Mouse (Mus musculus): ENCODE results near the gene Spx.

Spx gene

DNA sequence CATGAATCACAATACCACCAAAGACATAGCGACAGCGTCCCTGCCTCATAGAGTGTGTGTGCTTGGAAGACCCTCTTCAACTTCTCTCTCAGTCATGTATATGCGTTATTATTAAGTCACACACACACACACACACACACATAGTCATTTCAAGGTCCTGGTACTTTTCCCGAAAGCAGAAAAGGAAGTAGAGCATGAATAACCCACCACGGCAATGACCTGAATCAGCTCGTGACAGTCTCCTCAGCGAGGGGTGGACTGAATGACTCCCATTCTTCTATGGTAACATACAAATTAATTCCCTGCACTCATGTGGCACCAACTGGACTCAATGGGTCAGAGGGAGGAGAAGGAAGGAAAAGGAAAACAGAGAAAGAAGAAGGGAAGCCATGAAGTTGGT is 11.7 kb downstream of the Spx start:
- in situ Hi-C loops (cut with MboI): no loop called here

DNA sequence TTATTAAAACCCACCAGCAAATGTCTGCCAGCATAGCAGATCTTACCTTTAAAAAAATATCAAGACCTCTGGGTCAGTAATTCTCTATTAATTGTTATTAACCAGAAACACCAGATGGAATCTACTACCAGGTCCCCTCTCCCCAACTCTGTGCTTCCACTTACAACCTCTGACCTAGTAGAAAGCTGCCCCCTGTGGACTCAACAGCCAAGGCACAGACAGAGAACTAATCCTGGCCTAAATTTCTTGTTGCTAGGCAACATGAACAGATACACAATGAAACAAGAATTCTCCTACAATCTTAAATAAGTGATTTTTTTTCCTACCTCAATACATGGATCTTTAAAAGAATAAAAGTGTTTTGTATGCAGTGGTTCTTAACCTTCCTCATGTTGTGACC is 15.8 kb downstream of the Spx start:
- in situ Hi-C loops (cut with MboI): no loop called here

DNA sequence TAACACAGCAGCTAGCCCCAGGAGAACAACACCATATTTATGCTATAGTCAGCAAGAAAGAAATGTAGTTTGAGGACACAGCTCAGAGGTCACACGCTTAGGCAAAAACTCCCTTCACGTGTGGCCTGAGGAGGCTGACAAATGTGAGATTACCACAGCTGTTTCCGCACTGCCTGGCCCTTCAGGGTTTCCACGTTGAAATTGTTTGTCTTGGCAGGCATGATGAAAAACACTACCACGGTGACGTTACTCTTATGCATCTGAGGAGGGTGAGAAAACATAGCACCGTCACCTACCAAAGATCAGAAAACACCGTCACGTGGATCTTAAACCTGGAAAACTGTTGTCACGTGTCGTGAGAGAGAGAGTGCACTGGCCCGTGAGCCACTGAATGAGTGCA is 38.1 kb downstream of the Spx start:
- in situ Hi-C loops (cut with MboI): no loop called here

DNA sequence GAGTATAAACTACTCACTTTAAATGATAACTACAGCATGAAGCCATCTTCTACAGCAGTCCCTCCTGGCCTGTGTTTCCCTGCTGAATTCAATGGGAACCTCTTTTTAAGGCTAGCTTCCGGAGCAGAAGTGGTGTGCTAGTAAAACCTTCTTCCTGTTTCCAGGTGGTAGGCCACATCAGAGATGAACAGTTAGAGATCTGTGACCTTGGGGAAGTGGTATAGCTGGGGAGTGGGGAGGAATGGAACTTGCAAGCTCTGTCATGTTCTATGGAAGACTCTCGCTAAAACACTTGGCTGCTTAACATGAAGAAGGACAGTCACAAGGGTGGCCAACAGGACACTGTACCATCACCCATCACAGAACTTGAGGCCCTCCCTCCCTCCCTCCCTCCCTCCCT is 40.1 kb downstream of the Spx start:
- in situ Hi-C loops (cut with MboI): no loop called here

DNA sequence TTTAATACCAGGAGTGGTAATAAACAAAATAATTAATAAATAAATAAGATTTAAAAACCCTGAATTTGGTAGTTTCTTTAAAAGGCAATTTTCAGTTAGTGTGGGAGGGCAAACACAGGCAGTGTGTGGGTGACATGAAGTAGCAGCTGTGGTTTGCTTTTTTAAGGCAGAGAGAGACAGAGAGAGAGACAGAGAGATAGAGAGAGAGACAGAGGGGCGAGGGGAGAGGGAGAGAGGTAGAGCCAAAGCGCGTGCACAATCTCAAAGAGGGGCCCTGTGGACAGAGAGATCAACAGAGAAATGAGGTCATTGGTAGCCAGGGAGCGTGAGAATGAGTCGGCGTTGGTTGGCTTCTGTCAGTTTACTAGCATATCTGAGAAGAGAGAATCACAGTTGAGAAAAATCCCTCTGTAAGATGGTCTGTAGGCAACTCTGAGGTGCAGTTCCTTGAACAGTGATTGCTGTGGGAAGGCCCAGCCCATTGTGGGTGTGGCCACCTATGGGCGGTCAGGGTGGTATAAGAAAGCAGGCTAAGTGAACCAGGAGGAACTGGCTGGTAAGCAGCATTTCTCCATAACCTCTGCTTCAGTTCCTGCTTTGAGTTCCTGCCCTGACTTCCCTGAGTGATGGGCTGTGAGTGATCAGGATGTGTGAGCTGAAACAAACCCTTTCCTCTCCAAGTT is 42.2 kb downstream of the Spx start:
- in situ Hi-C loops (cut with MboI): no loop called here

DNA sequence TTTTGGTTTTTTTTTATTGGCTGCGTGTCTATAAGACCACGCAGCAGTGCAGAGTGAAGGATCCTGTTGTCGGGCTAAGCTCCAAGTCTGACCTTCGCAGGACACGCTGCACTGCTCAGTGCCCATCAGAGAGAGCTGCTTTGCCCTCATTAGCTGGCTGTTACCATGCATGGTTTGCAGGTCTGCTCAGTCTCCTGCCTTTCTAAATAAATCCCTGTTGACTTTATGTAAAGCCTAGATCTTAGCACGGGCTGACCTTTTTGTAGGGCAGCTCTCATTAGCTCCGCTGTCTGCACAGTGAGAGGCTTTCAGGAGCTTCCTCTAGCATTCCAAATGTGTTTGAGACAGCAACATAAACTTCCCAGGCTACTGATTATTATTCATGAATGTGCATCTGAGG is 44.8 kb downstream of the Spx start:
- in situ Hi-C loops (cut with MboI): no loop called here

DNA sequence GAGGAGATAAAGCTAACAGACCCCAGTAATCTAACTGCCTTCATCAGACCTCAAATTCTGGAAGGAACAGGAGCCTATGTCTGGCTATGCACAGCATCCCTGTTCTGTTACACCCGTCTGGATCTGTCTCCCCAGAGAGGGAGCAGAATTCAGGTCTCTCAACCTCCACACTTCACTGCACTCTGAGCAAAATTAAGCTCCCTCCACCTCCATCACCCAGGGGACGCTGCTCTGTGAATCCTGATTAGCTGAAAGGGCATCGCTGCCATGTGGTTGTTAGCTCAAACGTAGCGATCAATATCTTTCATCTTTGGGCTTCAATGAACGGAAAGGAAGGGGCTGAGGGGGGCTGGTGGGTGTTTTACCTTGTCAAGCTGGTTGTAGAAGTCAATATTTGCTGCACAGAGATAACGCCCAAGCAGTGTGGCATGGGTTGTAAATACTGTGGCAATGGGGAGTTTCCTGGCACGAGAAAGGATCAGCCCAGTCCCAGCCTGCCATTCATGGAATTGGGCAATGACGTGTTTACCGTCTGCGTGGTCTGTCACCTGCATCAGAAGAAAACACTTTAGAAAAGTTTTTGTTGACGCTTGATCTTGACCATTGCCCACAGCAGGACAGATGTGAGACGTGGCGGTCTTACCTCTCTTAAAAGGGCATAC is 45.9 kb downstream of the Spx start:
- in situ Hi-C loops (cut with MboI): no loop called here

DNA sequence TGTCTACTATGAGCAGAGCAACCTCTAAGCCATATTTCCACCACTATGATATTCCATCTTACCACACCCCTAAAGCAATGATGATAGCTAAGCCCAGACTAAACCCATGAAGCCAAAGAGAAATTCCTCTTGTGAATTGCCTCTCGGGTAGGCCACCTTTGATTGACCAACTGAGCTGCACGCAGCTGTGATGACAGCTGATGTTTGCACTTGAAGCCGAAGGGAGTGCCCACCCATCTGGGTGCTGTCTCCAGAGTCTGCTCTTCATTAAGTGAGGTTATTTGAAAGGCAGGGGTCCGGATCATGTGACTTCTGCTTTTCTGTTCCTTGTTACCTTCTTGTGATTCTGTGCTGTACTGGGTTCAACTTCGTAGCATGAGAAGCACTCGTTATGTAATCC is 49.0 kb downstream of the Spx start:
- in situ Hi-C loops (cut with MboI): no loop called here

All from mature B cell (primary cell).